Mouse (Mus musculus) layer of hippocampus, adult 11-12 months (tissue): ENCODE measurements at regions not wholly inside any gene's neighbourhood (a gene's known extent, or its start where the extent isn't known, plus 50 kb on each side); places are given as distances from the start of the nearest gene placed in this dataset.

Experiments
- DNase-seq: peaks from one replicate; pipeline ENCODE4 v3.0.0; 2022; ENCODE audit warnings: low spot score

DNA sequence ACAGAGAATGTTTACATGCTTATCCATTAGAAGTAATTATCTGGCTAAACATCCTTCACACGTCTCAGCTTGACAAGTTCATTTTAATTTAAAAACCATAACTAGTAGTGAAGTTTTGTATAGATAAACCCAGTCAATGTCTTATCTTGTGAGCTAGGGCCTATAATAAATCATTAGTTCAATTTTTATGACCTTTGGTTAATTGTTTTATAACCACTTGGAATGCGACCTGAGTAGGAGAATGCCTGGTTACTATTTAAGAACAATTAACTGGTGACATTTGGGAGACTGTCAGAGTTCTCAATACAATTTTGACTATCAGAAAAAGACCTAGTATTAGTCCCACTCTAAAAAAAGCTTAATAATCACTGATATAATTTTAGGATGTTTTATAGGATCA is 813.6 kb downstream of the Gm9008 start:
- DNase-seq = no peak

GRCm38 (mm10) chr6:75644363-75644720 is 853.2 kb downstream of the Gm9008 start:
- no peak for DNase-seq

DNA sequence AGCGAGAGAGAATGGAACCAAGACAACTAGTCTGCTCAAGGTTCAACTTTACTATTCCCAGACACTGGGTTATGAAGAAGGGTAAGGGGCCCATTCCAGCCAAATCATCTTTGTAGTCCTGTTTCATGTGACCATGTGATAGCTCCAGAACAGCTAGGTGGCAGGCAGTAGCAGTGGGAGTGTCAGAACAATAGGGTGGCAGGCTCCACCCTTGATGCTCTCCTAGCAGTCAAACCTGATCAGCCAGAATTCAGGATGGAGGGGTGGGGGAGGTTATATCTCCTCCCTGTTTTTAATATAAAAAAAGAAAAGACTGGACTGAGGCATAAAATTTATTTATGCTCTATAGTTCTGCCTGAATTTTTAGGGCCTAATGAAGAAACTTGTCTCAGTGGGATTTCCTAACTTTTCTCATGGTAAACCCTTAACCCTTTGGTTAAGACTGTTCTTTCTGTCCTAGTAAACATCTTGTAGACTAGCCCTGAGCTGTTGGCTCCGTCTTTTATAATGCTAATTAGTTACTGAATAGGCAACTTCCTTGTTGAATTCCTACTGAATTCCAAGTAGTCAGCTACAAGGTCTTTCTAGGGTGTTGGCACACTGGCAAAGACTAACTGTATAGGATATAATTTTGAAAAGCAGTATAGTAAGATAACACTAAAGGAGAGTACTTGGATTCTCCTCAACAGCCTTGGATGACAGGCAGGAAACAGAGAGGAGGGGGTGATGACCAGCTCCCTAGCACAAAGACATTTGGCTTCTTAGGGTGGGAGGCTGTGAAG is 853.8 kb downstream of the Gm9008 start:
- no peak for DNase-seq

- DNase-seq = no peak
These were observed 861.5 kb downstream of the Gm9008 start for GRCm38 (mm10) chr6:75636050-75636449.

- peak; percentile 2 for DNase-seq
These were observed 894.9 kb downstream of the Gm9008 start for GRCm38 (mm10) chr6:75602536-75603279.

DNA sequence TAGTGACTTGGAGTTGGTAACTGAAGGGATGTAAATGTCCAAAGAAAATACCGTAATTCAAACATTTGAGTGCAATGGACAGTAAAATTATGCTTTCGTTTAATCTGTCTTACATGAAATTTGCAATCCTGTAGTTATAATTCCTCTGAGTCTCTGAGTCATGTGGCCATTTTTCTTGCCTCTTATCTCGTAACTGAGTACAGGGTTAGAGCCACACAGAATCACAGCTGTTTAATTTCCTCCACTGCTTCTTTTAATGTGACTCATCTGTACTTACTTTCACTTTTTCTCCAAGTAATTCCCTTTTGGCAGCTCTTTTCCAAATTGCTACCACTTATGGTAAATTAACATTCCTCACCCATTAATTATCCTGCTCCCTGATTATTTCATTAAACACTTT is 939.2 kb downstream of the Gm9008 start:
- DNase-seq = no peak

DNA sequence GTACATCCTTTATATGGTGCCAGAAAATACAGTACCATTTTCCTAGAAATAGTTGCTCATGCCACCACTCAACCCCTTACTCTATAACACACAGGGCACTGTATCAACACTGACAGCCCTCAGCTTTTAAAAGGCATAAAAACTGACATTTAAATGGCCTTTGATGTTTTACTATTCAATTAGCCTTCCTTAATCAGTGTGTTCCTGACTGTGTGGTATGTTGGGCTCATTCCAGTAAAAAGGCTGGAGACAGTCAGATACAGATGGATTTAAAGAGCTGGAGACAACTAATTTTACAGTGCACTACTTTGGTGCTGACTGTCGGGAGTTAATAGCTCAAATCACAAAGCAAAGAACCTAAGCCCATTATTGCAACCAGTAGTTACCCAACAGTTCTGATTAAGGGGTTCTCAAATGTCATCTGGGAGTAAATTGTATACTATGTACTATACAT is 955.3 kb downstream of the Gm9008 start:
- no peak for DNase-seq

GRCm38 (mm10) chr6:75539703-75540102 is 957.9 kb downstream of the Gm9008 start:
- DNase-seq = no peak
